Mouse (Mus musculus) liver, embryonic 16.5 days (tissue): ENCODE measurements around the gene Gm20696. TPM values are rescaled to one million over a fixed set of nuclear protein-coding genes. Genes with fewer than 3 reads are reported as not detected.
A peak's percentile ranks its signal among the peaks of the same experiment; 100 is the strongest.

Source experiments
- ATAC-seq: fragments of 200-750 bp; cut with Nextera tagmentation; 2 replicates; pipeline ENCODE4 v1.8.0; 2017; ENCODE audit warnings: low read depth, mild to moderate bottlenecking, moderate number of reproducible peaks, moderate library complexity
- H3K27ac ChIP-seq: fragments of 300-500 bp; sonication (generic); 2 replicates; pipeline ENCODE4 v1.5.1; 2014; ENCODE audit warnings: mild to moderate bottlenecking, low read length
- H3K27me3 ChIP-seq: fragments of 300-500 bp; sonication (generic); 2 replicates; pipeline ENCODE4 v1.6.1; 2014; ENCODE audit warnings: low read depth, low read length, mixed read lengths; ENCODE audit not compliant: control insufficient read depth, insufficient read depth
- H3K36me3 ChIP-seq: fragments of 300-500 bp; sonication (generic); 2 replicates; pipeline ENCODE4 v1.6.1; 2014; ENCODE audit warnings: mild to moderate bottlenecking; ENCODE audit not compliant: control insufficient read depth, insufficient read depth
- H3K4me1 ChIP-seq: fragments of 300-500 bp; sonication (generic); 2 replicates; pipeline ENCODE4 v1.6.1; 2014; ENCODE audit warnings: low read depth, low read length, mixed read lengths; ENCODE audit not compliant: control insufficient read depth
- H3K4me2 ChIP-seq: fragments of 300-500 bp; sonication (generic); 2 replicates; pipeline ENCODE4 v1.6.1; 2014; ENCODE audit warnings: low read depth, low read length, mixed read lengths
- H3K4me3 ChIP-seq: fragments of 300-500 bp; sonication (generic); 2 replicates; pipeline ENCODE4 v1.5.1; 2014; ENCODE audit warnings: low read depth, mild to moderate bottlenecking, low read length
- H3K9ac ChIP-seq: fragments of 300-500 bp; sonication (generic); 2 replicates; pipeline ENCODE4 v1.6.1; 2014; ENCODE audit warnings: low read depth, low read length
- H3K9me3 ChIP-seq: fragments of 300-500 bp; sonication (generic); replicated peaks from 2 replicates; pipeline ENCODE4 v1.6.1; 2016; ENCODE audit warnings: low read length; ENCODE audit not compliant: control insufficient read depth
- WGBS: fragments of 180-500 bp; shearing (Covaris S2); extraction: QIAGEN DNeasy Blood & Tissue Kit; methylation state at CpG from one replicate; pipeline ENCODE4 v1.1.7; 2014; ENCODE audit not compliant: insufficient replicate concordance; 5-methylcytosine and 5-hydroxymethylcytosine counted together
- polyA plus RNA-seq: library from polyadenylated mRNA; unstranded; fragments of >200 nt; fragmentation: Nextera tagmentation; extraction: Ambion mirVana; gene quantifications from 2 replicates; pipeline ENCODE4 v1.2.1, GENCODE M21; 2015

The Gm20696 gene
- polyA plus RNA-seq, 1 experiment from 2014 or later: 0.35 TPM

DNA sequence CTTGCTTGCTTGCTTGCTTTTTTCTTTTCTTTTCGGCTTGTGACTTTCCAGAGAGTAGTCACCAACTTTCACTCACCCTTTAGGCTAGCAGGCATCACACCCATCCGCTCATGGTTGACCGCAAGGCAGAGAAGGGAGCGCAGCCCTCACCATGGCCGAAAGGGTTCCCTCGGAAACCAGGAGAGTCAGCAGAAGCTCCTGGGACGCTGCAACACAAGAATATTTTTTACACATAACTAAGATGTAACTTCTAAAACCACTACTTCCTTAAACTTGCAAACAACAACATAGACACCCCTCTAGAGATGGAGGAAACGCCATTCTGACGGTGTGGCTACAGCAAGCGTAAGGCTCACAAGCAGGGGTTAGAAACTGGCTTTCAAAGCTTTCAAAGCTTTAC, 231.5 kb downstream of the Gm20696 start:
- WGBS: 73% methylated on average over 10 of the region's 10 CpGs

DNA sequence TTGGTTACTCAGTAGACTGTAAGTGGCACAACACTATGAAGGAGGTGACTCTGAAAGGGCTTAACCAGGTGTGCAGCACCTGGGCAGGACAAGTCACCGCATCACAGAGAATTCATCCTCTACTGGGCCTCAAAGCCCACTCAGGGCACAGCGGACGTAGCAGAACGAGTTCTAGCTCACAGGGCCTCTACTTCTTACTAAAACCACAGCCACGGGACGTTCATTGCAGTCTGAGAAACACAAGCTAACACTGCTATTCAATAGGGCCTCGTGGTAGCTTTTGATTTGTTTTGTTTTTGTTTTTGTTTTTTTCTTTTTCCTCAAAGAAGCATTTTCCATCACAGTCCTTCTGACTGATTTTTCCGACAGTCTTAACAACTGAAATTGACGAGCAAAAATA, 233.6 kb downstream of the Gm20696 start:
- Histone ChIP-seq H3K9ac (no peak overlapping the region), H3K27ac (no peak overlapping the region), H3K4me3 (no peak overlapping the region), H3K36me3 (no peaks in the 10 kb centered on the region), H3K4me1 (no peaks in the 10 kb centered on the region; the same call in 1 of the 2 replicates), H3K9me3 (no peaks in the 10 kb centered on the region), H3K4me2 (no peak overlapping the region), H3K27me3 (no peaks in the 10 kb centered on the region)
- ATAC-seq: no peak
- WGBS: 69% methylated on average over 9 of the region's 9 CpGs

More for the DNA sequence above, 231.5 kb downstream of the Gm20696 start:
- no peak overlapping the region for H3K4me2 ChIP-seq
- H3K9me3 ChIP-seq: no peaks in the 10 kb centered on the region
- ATAC-seq: peak; percentile 9; the same call in 1 of the 2 replicates
- H3K4me1 ChIP-seq: no peaks in the 10 kb centered on the region; the same call in 1 of the 2 replicates
- 0 out of 2 replicates have a peak overlapping the region, but pooled peaks have one; percentile 6 for H3K27ac ChIP-seq
- no peaks in the 10 kb centered on the region for H3K36me3 ChIP-seq
- no peak overlapping the region for H3K4me3 ChIP-seq
- no peak overlapping the region for H3K9ac ChIP-seq
- H3K27me3 ChIP-seq: no peaks in the 10 kb centered on the region

DNA sequence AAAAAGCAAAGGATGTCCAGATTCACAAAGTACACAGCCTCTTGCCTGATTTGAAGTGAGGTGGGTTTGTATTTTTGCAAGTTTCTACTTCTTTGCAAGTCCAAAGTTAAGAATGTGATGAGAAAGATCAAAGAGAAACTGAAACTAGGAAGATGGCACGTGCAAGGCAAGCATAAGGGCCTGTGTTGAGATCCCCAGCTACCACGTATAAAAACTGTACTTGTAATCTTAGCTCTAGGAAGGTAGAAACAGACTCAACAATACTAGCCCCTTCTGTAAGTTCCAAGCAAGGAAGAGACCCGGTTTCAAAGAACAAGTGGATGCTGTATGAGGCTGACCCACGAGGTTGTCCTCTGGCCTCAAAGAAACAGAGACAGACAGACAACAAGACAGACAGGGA, 234.7 kb downstream of the Gm20696 start:
- Histone ChIP-seq H3K27ac (no peak overlapping the region), H3K4me3 (no peak overlapping the region), H3K27me3 (no peaks in the 10 kb centered on the region), H3K36me3 (no peaks in the 10 kb centered on the region), H3K9me3 (no peaks in the 10 kb centered on the region), H3K9ac (no peak overlapping the region), H3K4me1 (no peaks in the 10 kb centered on the region; the same call in 1 of the 2 replicates), H3K4me2 (no peak overlapping the region)
- WGBS: 48% methylated on average over 4 of the region's 4 CpGs
- ATAC-seq: no peak

DNA sequence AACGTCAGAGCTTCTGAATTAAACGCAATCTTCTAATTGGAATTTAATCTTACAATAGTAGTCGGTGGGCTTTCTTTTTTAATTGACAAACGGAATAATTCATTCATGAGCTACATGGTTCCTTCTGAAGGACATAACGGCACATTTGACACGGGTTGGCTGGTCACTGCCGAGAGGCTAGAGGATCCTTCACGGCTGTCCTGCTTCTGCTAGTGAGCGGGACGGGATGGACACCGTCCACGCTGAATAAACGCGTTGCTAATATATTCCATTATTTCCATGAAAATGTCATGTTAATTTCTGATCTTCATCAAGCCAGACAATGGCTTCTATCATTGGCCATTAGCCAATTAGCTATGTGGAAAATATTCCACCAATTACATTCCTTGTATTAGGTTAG, 236.0 kb downstream of the Gm20696 start:
- no peak for ATAC-seq
- Histone ChIP-seq H3K4me2 (no peak overlapping the region), H3K27me3 (no peaks in the 10 kb centered on the region), H3K4me1 (no peaks in the 10 kb centered on the region), H3K27ac (no peak overlapping the region), H3K9ac (no peak overlapping the region), H3K4me3 (no peak overlapping the region), H3K36me3 (no peaks in the 10 kb centered on the region), H3K9me3 (no peaks in the 10 kb centered on the region)
- 87% methylated on average over 14 of the region's 14 CpGs for WGBS

DNA sequence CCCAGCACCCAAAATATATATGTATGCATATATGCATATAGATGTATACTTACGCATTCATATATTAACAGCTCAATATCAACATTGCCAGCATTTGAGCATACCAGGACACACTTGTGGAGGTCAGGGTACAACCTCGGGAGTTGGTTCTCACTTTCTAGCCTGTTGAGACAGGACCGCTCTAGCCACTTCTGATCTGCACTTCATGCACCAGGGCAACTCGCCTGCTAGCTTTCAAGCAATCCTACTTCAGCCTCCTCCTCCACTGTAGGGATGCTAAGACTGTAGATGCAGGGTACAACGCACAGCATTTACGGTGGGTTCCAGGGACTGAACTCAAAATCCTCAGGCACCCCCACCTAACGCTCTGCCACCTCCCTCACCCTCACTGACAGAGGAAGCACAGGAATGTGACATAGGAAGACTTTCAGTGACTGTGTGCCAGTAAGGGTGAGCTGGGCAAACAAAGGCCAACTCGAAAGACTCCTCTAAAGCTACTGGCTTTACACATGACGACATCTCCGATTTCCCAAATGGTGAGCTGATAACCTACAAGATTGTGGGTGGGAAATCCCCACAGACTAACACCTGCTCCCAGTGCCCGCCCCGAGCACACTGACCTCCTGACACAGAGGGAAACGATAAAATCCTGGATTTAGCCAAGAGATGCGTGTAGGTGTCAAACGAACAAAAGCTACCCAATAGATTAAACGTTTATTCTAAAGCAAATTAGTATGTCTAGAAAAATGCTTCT, 237.0 kb downstream of the Gm20696 start:
- WGBS: 73% methylated on average over 16 of the region's 16 CpGs
- H3K9ac ChIP-seq: no peak overlapping the region
- no peaks in the 10 kb centered on the region for H3K36me3 ChIP-seq
- H3K4me2 ChIP-seq: no peak overlapping the region
- ATAC-seq: no peak
- no peaks in the 10 kb centered on the region for H3K27me3 ChIP-seq
- no peak overlapping the region for H3K4me3 ChIP-seq
- H3K4me1 ChIP-seq: no peaks in the 10 kb centered on the region
- H3K27ac ChIP-seq: no peak overlapping the region
- no peaks in the 10 kb centered on the region for H3K9me3 ChIP-seq

DNA sequence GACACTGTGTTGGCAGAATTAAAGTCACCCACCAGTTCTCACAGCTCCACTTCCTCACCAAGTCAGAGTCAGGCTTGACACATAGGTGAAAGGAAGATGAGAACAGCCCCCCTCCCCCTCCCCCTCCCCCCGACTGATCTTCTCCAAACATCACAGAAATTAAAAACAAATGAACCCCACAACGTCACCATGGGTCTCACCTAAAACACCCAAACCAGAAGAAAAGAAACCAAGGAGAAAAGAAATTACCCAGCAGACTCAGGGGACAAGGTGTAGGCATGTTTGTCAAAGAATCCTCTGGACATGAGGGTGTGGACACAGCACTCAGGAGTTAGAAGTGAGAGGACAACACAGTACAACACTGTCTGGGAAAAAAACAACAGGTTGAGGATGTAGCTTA, 237.6 kb downstream of the Gm20696 start:
- WGBS: 43% methylated on average over 2 of the region's 2 CpGs
- ATAC-seq: no peak

DNA sequence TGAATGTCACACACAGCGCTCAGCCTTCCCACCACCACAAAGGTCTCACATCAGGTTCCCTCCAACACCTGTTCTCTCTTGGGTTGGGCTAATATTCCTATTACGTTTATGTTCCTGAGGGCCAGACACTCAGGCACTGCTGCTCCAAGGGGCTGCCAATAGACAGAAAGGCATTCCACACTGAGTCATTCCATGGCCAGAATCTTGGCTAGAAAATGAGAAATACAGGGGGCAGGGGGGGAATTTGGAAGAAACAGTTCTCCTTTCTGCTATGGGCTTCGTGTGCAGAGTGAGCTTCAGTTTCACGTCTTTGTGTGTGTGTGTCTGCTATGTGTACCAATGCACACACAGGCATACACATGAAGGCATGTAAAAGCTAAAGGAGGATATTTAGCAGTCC, 239.3 kb downstream of the Gm20696 start:
- Histone ChIP-seq H3K4me1 (no peaks in the 10 kb centered on the region), H3K4me3 (no peak overlapping the region), H3K36me3 (no peaks in the 10 kb centered on the region), H3K9ac (no peak overlapping the region), H3K27me3 (no peaks in the 10 kb centered on the region), H3K27ac (no peak overlapping the region), H3K9me3 (no peaks in the 10 kb centered on the region), H3K4me2 (no peak overlapping the region)
- WGBS: 66% methylated on average over 4 of the region's 4 CpGs
- no peak for ATAC-seq

More for the DNA sequence above, 237.6 kb downstream of the Gm20696 start:
- Histone ChIP-seq H3K9ac (no peak overlapping the region), H3K36me3 (no peaks in the 10 kb centered on the region), H3K4me3 (no peak overlapping the region), H3K27me3 (no peaks in the 10 kb centered on the region), H3K4me1 (no peaks in the 10 kb centered on the region), H3K27ac (no peak overlapping the region), H3K9me3 (no peaks in the 10 kb centered on the region), H3K4me2 (no peak overlapping the region)

DNA sequence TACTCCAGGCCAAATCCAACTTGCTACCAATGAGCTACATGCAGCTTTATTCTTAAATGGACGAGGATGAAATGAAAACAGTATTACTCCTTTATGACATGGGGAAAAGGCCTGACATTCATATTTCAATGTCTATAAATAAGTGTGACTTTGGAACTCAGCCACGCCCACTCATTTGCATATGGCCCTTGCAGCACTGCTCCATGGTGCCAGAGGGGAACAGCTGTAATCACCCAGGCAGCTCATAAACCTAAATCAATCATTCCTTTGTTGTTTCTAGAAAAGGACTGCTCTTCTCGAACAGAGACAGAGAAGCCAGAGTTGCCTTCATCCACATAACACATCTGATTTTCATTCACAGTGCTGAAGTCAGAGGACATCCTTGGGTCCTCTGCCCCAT, 241.6 kb downstream of the Gm20696 start:
- Histone ChIP-seq H3K4me3 (no peak overlapping the region), H3K4me1 (no peaks in the 10 kb centered on the region), H3K27ac (no peak overlapping the region), H3K27me3 (no peaks in the 10 kb centered on the region), H3K9ac (no peak overlapping the region), H3K4me2 (no peak overlapping the region), H3K9me3 (no peaks in the 10 kb centered on the region), H3K36me3 (no peaks in the 10 kb centered on the region)
- ATAC-seq: no peak
- WGBS: 54% methylated on average over 3 of the region's 3 CpGs

DNA sequence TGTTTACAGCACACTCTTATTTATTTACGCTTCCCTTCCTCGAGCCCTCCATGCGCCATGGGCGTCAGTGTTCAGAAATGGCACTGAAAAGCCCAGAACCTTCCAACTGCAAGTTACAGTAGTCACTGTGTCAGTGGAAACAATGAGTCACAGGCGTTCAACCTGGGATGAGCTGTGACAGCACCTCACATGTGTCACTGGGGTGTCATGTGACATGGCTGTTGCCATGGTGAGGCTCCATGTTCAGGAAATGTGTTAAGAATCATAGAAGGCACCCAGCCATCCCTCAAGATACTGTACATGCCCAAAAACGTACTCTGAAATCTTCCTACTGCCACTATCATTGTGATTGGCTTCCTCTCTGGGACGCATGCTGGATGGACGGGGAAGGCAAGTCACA, 245.9 kb downstream of the Gm20696 start:
- no peaks in the 10 kb centered on the region for H3K9me3 ChIP-seq
- 74% methylated on average over 8 of the region's 8 CpGs for WGBS
- H3K4me3 ChIP-seq: no peak overlapping the region
- ATAC-seq: no peak
- H3K4me1 ChIP-seq: no peaks in the 10 kb centered on the region
- H3K27me3 ChIP-seq: no peaks in the 10 kb centered on the region
- H3K27ac ChIP-seq: no peak overlapping the region
- H3K4me2 ChIP-seq: no peak overlapping the region
- H3K9ac ChIP-seq: no peak overlapping the region
- H3K36me3 ChIP-seq: no peaks in the 10 kb centered on the region
